Mouse (Mus musculus): ENCODE data around the gene Anapc13. TPM values are rescaled to one million over a fixed set of nuclear protein-coding genes. Genes with fewer than 3 reads are reported as not detected.

Gene Anapc13
- polyA plus RNA-seq, 1 experiment from 2014 or later: 286 TPM

DNA sequence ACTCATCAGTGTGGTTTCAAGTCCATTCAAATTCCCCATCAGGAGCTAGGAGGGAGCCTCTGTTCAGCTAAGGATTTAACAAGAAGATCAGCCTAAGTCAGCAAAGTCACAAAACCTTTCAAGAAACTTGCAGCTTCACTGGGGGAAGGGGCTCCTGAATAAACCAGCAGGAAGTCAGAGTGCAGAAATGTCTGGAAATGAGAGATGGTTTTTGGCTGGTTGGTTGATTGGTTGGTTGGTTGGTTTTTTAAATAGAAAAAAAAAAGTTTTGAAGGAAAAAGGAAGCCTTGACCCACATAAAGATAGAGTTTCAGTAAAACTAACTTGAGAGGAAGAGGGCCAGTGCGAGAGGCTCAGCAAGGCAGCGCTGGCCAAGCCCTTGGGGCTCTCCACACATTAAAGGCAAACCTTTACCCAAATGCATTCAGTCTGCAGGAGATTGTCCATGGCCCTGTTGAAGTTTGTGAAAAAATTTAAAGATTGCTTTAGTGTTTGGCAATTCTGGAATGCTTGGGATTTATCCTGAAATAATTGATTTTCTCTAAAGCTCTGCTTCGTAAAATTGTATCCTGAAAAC is 19.1 kb downstream of the Anapc13 start:
- Histone ChIP-seq H3K27me3 (no peaks in the 10 kb centered on the region), H3K4me2 (no peak overlapping the region), H3K36me3 (no peaks in the 10 kb centered on the region), H3K9ac (no peak overlapping the region), H3K27ac (peak overlapping the region; percentile 82), H3K9me3 (replicated peaks) (no peaks in the 10 kb centered on the region), H3K4me1 (replicated peaks) (peaks cover 26% of the 10 kb centered on the region), H3K4me3 (no peak overlapping the region)
- WGBS: 73% methylated on average over 3 of the region's 3 CpGs
- no peak for ATAC-seq (replicated peaks; ENCODE audit: insufficient number of reproducible peaks, insufficient read depth, low FRiP score, low read depth)

GRCm38 (mm10) chr9:102647010-102647409 is 20.9 kb downstream of the Anapc13 start:
- H3K4me3 ChIP-seq: no peak overlapping the region
- no peak overlapping the region for H3K9ac ChIP-seq
- H3K27me3 ChIP-seq: no peaks in the 10 kb centered on the region
- H3K4me1 ChIP-seq (replicated peaks): peaks cover 32% of the 10 kb centered on the region
- H3K9me3 ChIP-seq (replicated peaks): no peaks in the 10 kb centered on the region
- no peak overlapping the region for H3K27ac ChIP-seq
- ATAC-seq (replicated peaks; ENCODE audit: insufficient number of reproducible peaks, insufficient read depth, low FRiP score, low read depth): no peak
- 75% methylated on average over 6 of the region's 6 CpGs for WGBS
- H3K4me2 ChIP-seq: no peak overlapping the region
- H3K36me3 ChIP-seq: no peaks in the 10 kb centered on the region

- no peak overlapping the region for H3K9ac ChIP-seq
- no peaks in the 10 kb centered on the region for H3K36me3 ChIP-seq
- H3K4me2 ChIP-seq: no peak overlapping the region
- no peaks in the 10 kb centered on the region for H3K9me3 ChIP-seq (replicated peaks)
- no peak overlapping the region for H3K27ac ChIP-seq
- no peak; the same call in 1 of the 2 replicates for ATAC-seq (replicated peaks; ENCODE audit: insufficient number of reproducible peaks, insufficient read depth, low FRiP score, low read depth)
- WGBS: 60% methylated on average over 17 of the region's 17 CpGs
- peaks cover 8% of the 10 kb centered on the region for H3K4me1 ChIP-seq (replicated peaks)
- H3K4me3 ChIP-seq: no peak overlapping the region
- H3K27me3 ChIP-seq: no peaks in the 10 kb centered on the region
Observed at GRCm38 (mm10) chr9:102649917-102650527, 23.9 kb downstream of the Anapc13 start.

- WGBS: 33% methylated on average over 7 of the region's 7 CpGs
- Histone ChIP-seq H3K9ac (no peak overlapping the region), H3K4me3 (no peak overlapping the region), H3K4me2 (no peak overlapping the region), H3K27ac (no peak overlapping the region), H3K4me1 (replicated peaks) (peaks cover 5% of the 10 kb centered on the region), H3K36me3 (no peaks in the 10 kb centered on the region), H3K9me3 (replicated peaks) (no peaks in the 10 kb centered on the region), H3K27me3 (no peaks in the 10 kb centered on the region)
- no peak for ATAC-seq (replicated peaks; ENCODE audit: insufficient number of reproducible peaks, insufficient read depth, low FRiP score, low read depth)
Observed at GRCm38 (mm10) chr9:102650637-102651036, 24.5 kb downstream of the Anapc13 start.

DNA sequence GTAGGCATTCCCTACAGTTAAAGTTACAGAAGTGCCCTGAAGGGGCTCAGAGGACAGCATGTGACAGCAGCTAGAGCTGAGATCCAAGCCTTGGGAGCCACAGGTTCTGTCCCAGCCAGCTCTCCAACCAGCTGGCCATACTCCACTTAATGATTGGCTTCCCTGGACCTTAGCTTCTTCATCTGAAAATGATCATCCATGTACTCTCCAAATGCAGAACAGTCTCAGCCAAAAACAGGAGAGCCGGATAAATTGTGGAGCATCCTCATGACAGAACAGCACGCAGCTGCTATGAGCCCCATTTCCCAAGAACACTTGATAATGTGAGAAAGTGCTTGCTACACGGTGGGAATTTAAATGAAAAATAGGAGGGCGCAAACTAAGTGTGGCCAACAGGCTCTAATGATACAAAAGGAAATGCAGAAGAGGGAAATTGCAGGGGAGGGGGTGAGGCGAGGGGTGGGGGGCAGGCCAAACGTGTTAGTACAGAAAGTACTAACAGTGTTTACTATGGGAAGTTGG is 25.2 kb downstream of the Anapc13 start:
- H3K9me3 ChIP-seq (replicated peaks): no peaks in the 10 kb centered on the region
- H3K27ac ChIP-seq: no peak overlapping the region
- no peak overlapping the region for H3K9ac ChIP-seq
- H3K4me3 ChIP-seq: no peak overlapping the region
- H3K4me1 ChIP-seq (replicated peaks): peaks cover 6% of the 10 kb centered on the region
- no peaks in the 10 kb centered on the region for H3K36me3 ChIP-seq
- 60% methylated on average over 6 of the region's 6 CpGs for WGBS
- H3K27me3 ChIP-seq: no peaks in the 10 kb centered on the region
- ATAC-seq (replicated peaks; ENCODE audit: insufficient number of reproducible peaks, insufficient read depth, low FRiP score, low read depth): no peak
- no peak overlapping the region for H3K4me2 ChIP-seq

- ATAC-seq (replicated peaks; ENCODE audit: insufficient number of reproducible peaks, insufficient read depth, low FRiP score, low read depth): no peak
- H3K9ac ChIP-seq: no peak overlapping the region
- H3K4me3 ChIP-seq: no peak overlapping the region
- no peak overlapping the region for H3K27ac ChIP-seq
- no peaks in the 10 kb centered on the region for H3K27me3 ChIP-seq
- peaks cover 9% of the 10 kb centered on the region for H3K4me1 ChIP-seq (replicated peaks)
- H3K36me3 ChIP-seq: no peaks in the 10 kb centered on the region
- H3K9me3 ChIP-seq (replicated peaks): no peaks in the 10 kb centered on the region
- no peak overlapping the region for H3K4me2 ChIP-seq
- 53% methylated on average over 8 of the region's 8 CpGs for WGBS
Observed at GRCm38 (mm10) chr9:102656355-102657095, 30.4 kb downstream of the Anapc13 start.

- Histone ChIP-seq H3K9ac (no peak overlapping the region), H3K4me2 (no peak overlapping the region), H3K9me3 (replicated peaks) (no peaks in the 10 kb centered on the region), H3K36me3 (no peaks in the 10 kb centered on the region), H3K4me3 (no peak overlapping the region), H3K27ac (no peak overlapping the region), H3K27me3 (0 out of 2 replicates have a peak, but pooled peaks cover 6% of the 10 kb centered on the region), H3K4me1 (replicated peaks) (0 out of 2 replicates have a peak, but pooled peaks cover 4% of the 10 kb centered on the region)
- 56% methylated on average over 6 of the region's 6 CpGs for WGBS
- ATAC-seq (replicated peaks; ENCODE audit: insufficient number of reproducible peaks, insufficient read depth, low FRiP score, low read depth): no peak
Observed at GRCm38 (mm10) chr9:102668115-102668514, 42.0 kb downstream of the Anapc13 start.

DNA sequence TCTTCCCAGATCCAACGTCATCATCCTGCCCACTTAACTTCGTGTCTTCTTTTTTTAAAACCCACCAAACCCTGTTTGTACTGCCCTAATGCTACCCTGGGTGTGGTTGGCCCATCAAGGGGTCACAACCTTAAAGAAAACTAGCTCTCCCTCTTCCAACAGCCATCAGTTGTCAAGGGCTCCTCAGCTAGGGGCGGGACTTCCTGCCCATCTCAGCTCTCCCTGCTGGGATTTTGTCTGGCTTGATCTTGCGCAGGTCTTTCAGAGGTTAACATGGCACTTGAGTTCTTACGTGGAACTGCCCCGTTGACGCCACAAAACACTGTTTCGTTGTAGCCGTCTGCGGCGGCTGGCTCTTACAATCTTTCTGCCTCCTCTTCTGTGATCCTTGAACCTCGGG is 42.8 kb downstream of the Anapc13 start:
- no peak overlapping the region for H3K27ac ChIP-seq
- no peak overlapping the region for H3K4me2 ChIP-seq
- H3K36me3 ChIP-seq: no peaks in the 10 kb centered on the region
- no peak overlapping the region for H3K9ac ChIP-seq
- no peak for ATAC-seq (replicated peaks; ENCODE audit: insufficient number of reproducible peaks, insufficient read depth, low FRiP score, low read depth)
- no peak overlapping the region for H3K4me3 ChIP-seq
- H3K27me3 ChIP-seq: 0 out of 2 replicates have a peak, but pooled peaks cover 6% of the 10 kb centered on the region
- 0 out of 2 replicates have a peak, but pooled peaks cover 7% of the 10 kb centered on the region for H3K4me1 ChIP-seq (replicated peaks)
- 84% methylated on average over 12 of the region's 12 CpGs for WGBS
- H3K9me3 ChIP-seq (replicated peaks): no peaks in the 10 kb centered on the region

DNA sequence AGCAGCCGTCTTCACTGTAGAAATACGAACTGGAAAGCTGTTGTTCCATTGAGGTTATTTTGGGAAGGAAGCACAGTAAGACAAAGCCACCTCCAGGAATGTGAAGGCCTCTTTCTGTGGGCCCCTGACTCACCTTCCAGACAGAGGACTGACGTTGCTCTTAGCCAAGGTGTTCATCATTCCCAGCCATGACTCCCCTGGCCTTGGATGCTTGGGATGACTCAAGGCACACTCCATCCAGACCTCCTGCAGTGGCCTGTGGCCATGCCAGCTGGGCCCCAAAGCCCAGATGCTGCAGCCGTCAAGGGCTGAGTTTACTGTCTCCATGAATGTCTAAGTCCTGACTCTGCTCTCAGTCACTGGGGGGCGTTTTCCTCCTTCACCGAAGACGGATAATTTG is 47.3 kb downstream of the Anapc13 start:
- no peaks in the 10 kb centered on the region for H3K36me3 ChIP-seq
- WGBS: 50% methylated on average over 7 of the region's 7 CpGs
- H3K27me3 ChIP-seq: no peaks in the 10 kb centered on the region
- H3K4me2 ChIP-seq: no peak overlapping the region
- no peak overlapping the region for H3K4me3 ChIP-seq
- H3K9me3 ChIP-seq (replicated peaks): no peaks in the 10 kb centered on the region
- H3K9ac ChIP-seq: no peak overlapping the region
- ATAC-seq (replicated peaks; ENCODE audit: insufficient number of reproducible peaks, insufficient read depth, low FRiP score, low read depth): no peak
- 0 out of 2 replicates have a peak, but pooled peaks cover 7% of the 10 kb centered on the region for H3K4me1 ChIP-seq (replicated peaks)
- H3K27ac ChIP-seq: no peak overlapping the region

- Histone ChIP-seq H3K4me3 (no peak overlapping the region), H3K9ac (no peak overlapping the region), H3K9me3 (replicated peaks) (no peaks in the 10 kb centered on the region), H3K27me3 (no peaks in the 10 kb centered on the region), H3K36me3 (no peaks in the 10 kb centered on the region), H3K4me2 (no peak overlapping the region), H3K4me1 (replicated peaks) (0 out of 2 replicates have a peak, but pooled peaks cover 7% of the 10 kb centered on the region), H3K27ac (no peak overlapping the region)
- WGBS: 45% methylated on average over 5 of the region's 5 CpGs
- ATAC-seq (replicated peaks; ENCODE audit: insufficient number of reproducible peaks, insufficient read depth, low FRiP score, low read depth): no peak
Observed at GRCm38 (mm10) chr9:102675922-102676321, 49.8 kb downstream of the Anapc13 start.

DNA sequence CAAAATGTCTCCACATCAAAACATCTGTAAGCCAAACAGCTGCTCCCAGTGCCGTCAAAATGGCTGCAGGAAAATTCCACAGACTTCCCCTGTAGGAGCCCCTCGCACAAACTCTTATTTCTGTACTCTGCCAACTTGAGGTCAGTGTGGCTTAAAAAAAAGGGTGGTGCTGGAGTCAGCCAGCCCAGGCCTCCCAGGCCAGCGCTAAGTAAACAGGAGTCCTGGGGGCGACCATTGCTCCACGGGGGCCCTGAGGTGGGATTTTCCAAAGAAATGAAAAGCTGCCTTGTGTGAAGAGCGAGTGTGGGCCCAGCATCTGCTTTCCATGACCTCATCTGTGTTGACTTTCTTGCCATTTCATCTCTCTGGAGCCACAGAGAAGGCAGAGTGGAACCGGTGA is 55.4 kb downstream of the Anapc13 start:
- WGBS: 41% methylated on average over 7 of the region's 7 CpGs
- no peak overlapping the region for H3K27ac ChIP-seq
- ATAC-seq (replicated peaks; ENCODE audit: insufficient number of reproducible peaks, insufficient read depth, low FRiP score, low read depth): no peak

More for the DNA sequence above, 55.4 kb downstream of the Anapc13 start:
- H3K9ac ChIP-seq: no peak overlapping the region
- no peak overlapping the region for H3K4me2 ChIP-seq
- no peaks in the 10 kb centered on the region for H3K9me3 ChIP-seq (replicated peaks)
- no peak overlapping the region for H3K4me3 ChIP-seq
- no peaks in the 10 kb centered on the region for H3K27me3 ChIP-seq
- no peaks in the 10 kb centered on the region for H3K4me1 ChIP-seq (replicated peaks)
- H3K36me3 ChIP-seq: no peaks in the 10 kb centered on the region
